Mouse (Mus musculus) hindbrain, embryonic 13.5 days (tissue): ENCODE measurements around the gene Sobp. TPM values are rescaled to one million over a fixed set of nuclear protein-coding genes. Genes with fewer than 3 reads are reported as not detected.

Source experiments
- ATAC-seq: fragments of 200-750 bp; cut with Nextera tagmentation; 2 replicates; pipeline ENCODE4 v1.8.0; 2017; ENCODE audit warnings: moderate TSS enrichment; ENCODE audit not compliant: low FRiP score
- H3K27ac ChIP-seq: fragments of 300-500 bp; sonication (generic); 2 replicates; pipeline ENCODE4 v1.5.1; 2015; ENCODE audit warnings: inconsistent platforms, mild to moderate bottlenecking, moderate library complexity
- H3K27me3 ChIP-seq: fragments of 300-500 bp; sonication (generic); 2 replicates; pipeline ENCODE4 v1.6.1; 2015; ENCODE audit warnings: mild to moderate bottlenecking, inconsistent platforms
- H3K36me3 ChIP-seq: fragments of 300-500 bp; sonication (generic); 2 replicates; pipeline ENCODE4 v1.6.1; 2015; ENCODE audit warnings: mild to moderate bottlenecking, inconsistent platforms
- H3K4me1 ChIP-seq: fragments of 300-500 bp; sonication (generic); replicated peaks from 2 replicates; pipeline ENCODE4 v1.6.1; 2015; ENCODE audit warnings: inconsistent platforms
- H3K4me2 ChIP-seq: fragments of 300-500 bp; sonication (generic); 2 replicates; pipeline ENCODE4 v1.6.1; 2015; ENCODE audit warnings: inconsistent platforms, mild to moderate bottlenecking, moderate library complexity
- H3K4me3 ChIP-seq: fragments of 300-500 bp; sonication (generic); 2 replicates; pipeline ENCODE4 v1.5.1; 2015; ENCODE audit warnings: mild to moderate bottlenecking, inconsistent platforms
- H3K9ac ChIP-seq: fragments of 300-500 bp; sonication (generic); 2 replicates; pipeline ENCODE4 v1.6.1; 2015; ENCODE audit warnings: mild to moderate bottlenecking, inconsistent platforms
- H3K9me3 ChIP-seq: fragments of 300-500 bp; sonication (generic); 2 replicates; pipeline ENCODE4 v1.6.1; 2016; ENCODE audit warnings: inconsistent platforms
- WGBS: fragments of 180-500 bp; shearing (Covaris S2); methylation state at CpG from one replicate; pipeline ENCODE4 v1.1.7; 2015; 5-methylcytosine and 5-hydroxymethylcytosine counted together
- polyA plus RNA-seq: library from polyadenylated mRNA; unstranded; fragments of >200 nt; fragmentation: Nextera tagmentation; extraction: Ambion mirVana; gene quantifications from 2 replicates; pipeline ENCODE4 v1.2.1, GENCODE M21; 2015

The Sobp gene
- polyA plus RNA-seq, 1 experiment from 2014 or later, result 13.2 TPM

DNA sequence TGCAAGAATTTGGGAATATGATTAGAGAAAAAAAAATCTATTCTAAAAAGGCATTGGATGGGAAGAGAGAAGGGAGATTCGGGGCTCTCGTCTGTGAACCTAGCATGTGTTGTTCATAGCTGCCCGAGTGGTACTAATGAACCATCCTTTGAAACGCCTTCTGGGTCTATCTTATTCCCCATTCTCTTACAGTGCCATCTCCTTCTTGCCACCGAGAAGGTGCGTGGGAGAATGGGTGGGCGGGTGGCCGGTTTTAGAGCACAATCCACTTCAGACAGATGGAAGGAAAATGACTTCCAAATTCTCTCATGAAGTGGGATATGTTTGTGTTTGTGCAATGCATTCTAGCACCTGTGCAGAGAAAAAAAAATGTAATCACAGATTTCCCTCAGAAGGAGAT, 67.7 kb downstream of the Sobp start:
- 44% methylated on average over 8 of the region's 8 CpGs for WGBS
- Histone ChIP-seq H3K9me3 (no peaks in the 10 kb centered on the region), H3K4me1 (peaks cover 58% of the 10 kb centered on the region), H3K4me3 (no peak overlapping the region), H3K36me3 (no peaks in the 10 kb centered on the region), H3K27me3 (no peaks in the 10 kb centered on the region), H3K4me2 (no peak overlapping the region), H3K9ac (no peak overlapping the region), H3K27ac (peak overlapping the region; percentile 81)
- peak; percentile 9; the same call in 1 of the 2 replicates for ATAC-seq

GRCm38 (mm10) chr10:43106196-43106595, 68.1 kb downstream of the Sobp start:
- Histone ChIP-seq H3K27ac (peak overlapping the region; percentile 81), H3K27me3 (no peaks in the 10 kb centered on the region), H3K9me3 (no peaks in the 10 kb centered on the region), H3K4me1 (peaks cover 61% of the 10 kb centered on the region), H3K4me2 (no peak overlapping the region), H3K9ac (no peak overlapping the region), H3K36me3 (no peaks in the 10 kb centered on the region), H3K4me3 (no peak overlapping the region)
- 16% methylated on average over 7 of the region's 7 CpGs for whole genome bisulfite sequencing
- ATAC-seq, result peak; percentile 84

- H3K9ac ChIP-seq, result no peak overlapping the region; the same call in 1 of the 2 replicates
- H3K36me3 ChIP-seq, result no peaks in the 10 kb centered on the region
- no peaks in the 10 kb centered on the region for H3K27me3 ChIP-seq
- H3K4me2 ChIP-seq, result no peak overlapping the region
- no peak for ATAC-seq
- H3K27ac ChIP-seq, result peak overlapping the region; percentile 52; the same call in 1 of the 2 replicates
- WGBS, result 38% methylated on average over 5 of the region's 5 CpGs
- H3K9me3 ChIP-seq, result no peaks in the 10 kb centered on the region
- no peak overlapping the region for H3K4me3 ChIP-seq
- peaks cover 80% of the 10 kb centered on the region for H3K4me1 ChIP-seq
Measured at GRCm38 (mm10) chr10:43100513-43100912, 73.8 kb downstream of the Sobp start.

GRCm38 (mm10) chr10:43099229-43099628, 75.1 kb downstream of the Sobp start:
- Histone ChIP-seq H3K27me3 (no peaks in the 10 kb centered on the region), H3K27ac (no peak overlapping the region), H3K4me2 (no peak overlapping the region), H3K36me3 (no peaks in the 10 kb centered on the region), H3K4me1 (peaks cover 83% of the 10 kb centered on the region), H3K4me3 (no peak overlapping the region), H3K9ac (no peak overlapping the region), H3K9me3 (no peaks in the 10 kb centered on the region)
- WGBS, result 69% methylated on average over 6 of the region's 6 CpGs
- no peak for ATAC-seq

DNA sequence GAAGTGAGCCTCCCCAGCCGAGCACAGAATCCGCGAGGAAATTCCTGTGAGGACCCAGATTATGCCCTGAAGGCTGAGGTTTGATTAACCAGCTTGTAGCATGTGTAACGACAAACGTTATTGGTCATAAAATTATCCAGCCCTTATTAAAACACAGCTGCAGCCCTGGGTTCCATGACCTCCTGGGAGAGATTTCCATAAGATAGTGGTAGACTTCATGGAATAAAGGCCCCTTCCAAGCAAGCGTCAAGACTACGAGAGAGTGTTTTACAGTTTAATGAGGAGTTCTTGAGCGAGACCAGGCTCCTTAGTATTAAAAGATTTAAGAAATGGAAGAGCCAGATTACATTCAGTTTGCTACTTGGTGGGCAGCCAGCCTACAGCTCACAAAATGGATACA, 76.6 kb downstream of the Sobp start:
- Histone ChIP-seq H3K27ac (peak overlapping the region; percentile 62; the same call in 1 of the 2 replicates), H3K9ac (no peak overlapping the region), H3K4me1 (peaks cover 86% of the 10 kb centered on the region), H3K27me3 (no peaks in the 10 kb centered on the region), H3K9me3 (no peaks in the 10 kb centered on the region), H3K36me3 (no peaks in the 10 kb centered on the region), H3K4me3 (no peak overlapping the region), H3K4me2 (no peak overlapping the region)
- WGBS, result 40% methylated on average over 8 of the region's 8 CpGs
- ATAC-seq, result no peak

GRCm38 (mm10) chr10:43096614-43097013, 77.7 kb downstream of the Sobp start:
- no peak overlapping the region for H3K27ac ChIP-seq
- H3K4me1 ChIP-seq, result peaks cover 88% of the 10 kb centered on the region
- no peaks in the 10 kb centered on the region for H3K9me3 ChIP-seq
- no peak overlapping the region for H3K4me2 ChIP-seq
- no peak overlapping the region for H3K9ac ChIP-seq
- WGBS, result 71% methylated on average over 4 of the region's 4 CpGs
- ATAC-seq, result no peak
- H3K4me3 ChIP-seq, result no peak overlapping the region
- H3K27me3 ChIP-seq, result no peaks in the 10 kb centered on the region
- no peaks in the 10 kb centered on the region for H3K36me3 ChIP-seq

GRCm38 (mm10) chr10:43094537-43094936, 79.8 kb downstream of the Sobp start:
- no peak overlapping the region for H3K4me3 ChIP-seq
- ATAC-seq, result no peak
- 16% methylated on average over 5 of the region's 5 CpGs for WGBS
- peaks cover 77% of the 10 kb centered on the region for H3K4me1 ChIP-seq
- H3K27me3 ChIP-seq, result no peaks in the 10 kb centered on the region
- peak overlapping the region; percentile 23; the same call in 1 of the 2 replicates for H3K27ac ChIP-seq
- H3K9ac ChIP-seq, result 0 out of 2 replicates have a peak overlapping the region, but pooled peaks have one; percentile 53
- H3K36me3 ChIP-seq, result peaks cover 2% of the 10 kb centered on the region; the same call in 1 of the 2 replicates
- H3K9me3 ChIP-seq, result no peaks in the 10 kb centered on the region
- H3K4me2 ChIP-seq, result no peak overlapping the region

DNA sequence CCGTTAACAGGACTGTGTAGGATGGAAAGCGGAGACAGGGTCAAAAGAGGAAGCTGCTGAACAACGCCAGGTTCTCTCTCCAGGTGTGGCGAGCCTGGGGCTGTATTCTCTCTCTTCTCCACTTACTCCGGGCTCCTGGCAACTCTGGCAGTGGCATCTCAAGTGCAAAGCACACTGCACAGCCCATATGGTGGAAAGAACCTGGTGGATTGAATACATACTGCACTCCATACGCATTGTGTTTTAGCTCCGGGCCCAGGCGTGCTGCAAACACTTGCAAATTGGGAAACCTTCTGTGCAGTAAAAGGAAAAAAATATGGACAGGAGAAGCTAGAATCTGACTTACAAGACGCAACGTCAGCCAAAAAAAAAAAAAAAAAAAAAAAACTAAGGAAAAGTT, 80.9 kb downstream of the Sobp start:
- Histone ChIP-seq H3K4me1 (peaks cover 69% of the 10 kb centered on the region), H3K4me2 (no peak overlapping the region), H3K36me3 (peaks cover 11% of the 10 kb centered on the region), H3K9ac (no peak overlapping the region), H3K4me3 (no peak overlapping the region), H3K27ac (peak overlapping the region; percentile 55; the same call in 1 of the 2 replicates), H3K27me3 (no peaks in the 10 kb centered on the region), H3K9me3 (no peaks in the 10 kb centered on the region)
- 85% methylated on average over 10 of the region's 10 CpGs for WGBS
- no peak for ATAC-seq

GRCm38 (mm10) chr10:43090040-43090439, 84.3 kb downstream of the Sobp start:
- Histone ChIP-seq H3K27ac (no peak overlapping the region), H3K36me3 (peaks cover 17% of the 10 kb centered on the region)
- 41% methylated on average over 3 of the region's 3 CpGs for WGBS

GRCm38 (mm10) chr10:43087421-43087820, 86.9 kb downstream of the Sobp start:
- no peaks in the 10 kb centered on the region for H3K9me3 ChIP-seq
- WGBS, result 31% methylated on average over 2 of the region's 2 CpGs
- H3K9ac ChIP-seq, result no peak overlapping the region
- H3K4me3 ChIP-seq, result no peak overlapping the region
- H3K27me3 ChIP-seq, result no peaks in the 10 kb centered on the region
- no peak for ATAC-seq
- peaks cover 55% of the 10 kb centered on the region for H3K4me1 ChIP-seq
- peaks cover 17% of the 10 kb centered on the region for H3K36me3 ChIP-seq
- H3K4me2 ChIP-seq, result no peak overlapping the region
- no peak overlapping the region for H3K27ac ChIP-seq

More at GRCm38 (mm10) chr10:43090040-43090439, 84.3 kb downstream of the Sobp start:
- H3K9ac ChIP-seq, result no peak overlapping the region
- no peak overlapping the region for H3K4me3 ChIP-seq
- peaks cover 53% of the 10 kb centered on the region for H3K4me1 ChIP-seq
- no peaks in the 10 kb centered on the region for H3K9me3 ChIP-seq
- no peak overlapping the region for H3K4me2 ChIP-seq
- ATAC-seq, result no peak
- H3K27me3 ChIP-seq, result no peaks in the 10 kb centered on the region

GRCm38 (mm10) chr10:43086888-43087287, 87.4 kb downstream of the Sobp start:
- no peaks in the 10 kb centered on the region for H3K27me3 ChIP-seq
- WGBS, result 66% methylated on average over 6 of the region's 6 CpGs

DNA sequence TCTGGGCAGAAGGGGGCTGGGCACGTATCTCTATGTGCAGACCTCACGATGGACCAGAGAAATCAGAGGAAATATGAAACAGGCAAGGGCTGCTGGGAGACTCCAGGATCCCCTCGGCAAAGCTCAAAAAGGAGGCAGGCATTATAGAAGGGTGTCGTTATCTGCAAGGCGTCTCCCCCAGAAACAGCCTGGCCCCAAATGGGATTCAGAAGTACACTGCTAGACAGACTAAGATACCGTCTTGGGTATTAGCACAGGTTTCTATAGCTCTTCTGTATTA, 90.3 kb downstream of the Sobp start:
- peak; percentile 9 for ATAC-seq
- H3K9ac ChIP-seq, result peak overlapping the region; percentile 53; the same call in 1 of the 2 replicates
- H3K4me1 ChIP-seq, result peaks cover 52% of the 10 kb centered on the region

More at GRCm38 (mm10) chr10:43086888-43087287, 87.4 kb downstream of the Sobp start:
- Histone ChIP-seq H3K27ac (no peak overlapping the region), H3K36me3 (peaks cover 17% of the 10 kb centered on the region), H3K4me3 (no peak overlapping the region), H3K9ac (no peak overlapping the region), H3K4me1 (peaks cover 50% of the 10 kb centered on the region), H3K4me2 (no peak overlapping the region), H3K9me3 (no peaks in the 10 kb centered on the region)
- no peak for ATAC-seq

GRCm38 (mm10) chr10:43083288-43084086, 90.8 kb downstream of the Sobp start:
- H3K4me2 ChIP-seq, result peak overlapping the region; percentile 17; the same call in 1 of the 2 replicates
- WGBS, result 38% methylated on average over 9 of the region's 9 CpGs
- peak overlapping the region; percentile 53; the same call in 1 of the 2 replicates for H3K9ac ChIP-seq
- ATAC-seq, result peak; percentile 60
- no peak overlapping the region for H3K4me3 ChIP-seq
- peak overlapping the region; percentile 84 for H3K27ac ChIP-seq
- H3K36me3 ChIP-seq, result peaks cover 17% of the 10 kb centered on the region
- no peaks in the 10 kb centered on the region for H3K27me3 ChIP-seq
- peaks cover 52% of the 10 kb centered on the region for H3K4me1 ChIP-seq
- no peaks in the 10 kb centered on the region for H3K9me3 ChIP-seq

More for the DNA sequence above, 90.3 kb downstream of the Sobp start:
- Histone ChIP-seq H3K4me2 (peak overlapping the region; percentile 17; the same call in 1 of the 2 replicates), H3K4me3 (no peak overlapping the region), H3K9me3 (no peaks in the 10 kb centered on the region), H3K36me3 (peaks cover 23% of the 10 kb centered on the region), H3K27me3 (no peaks in the 10 kb centered on the region), H3K27ac (peak overlapping the region; percentile 84)
- WGBS, result 32% methylated on average over 6 of the region's 6 CpGs
